Mouse (Mus musculus) kidney, embryonic 15.5 days (tissue): ENCODE results near the gene A1cf. TPM values are rescaled to one million over a fixed set of nuclear protein-coding genes. Genes with fewer than 3 reads are reported as not detected.

Source experiments
- ATAC-seq: fragments of 200-750 bp; cut with Nextera tagmentation; replicated peaks from 2 replicates; pipeline ENCODE4 v1.8.0; 2017; ENCODE audit warnings: moderate TSS enrichment; ENCODE audit not compliant: low FRiP score
- H3K27ac ChIP-seq: fragments of 300-500 bp; sonication (generic); 2 replicates; pipeline ENCODE4 v1.5.1; 2015; ENCODE audit warnings: mild to moderate bottlenecking, inconsistent platforms
- H3K27me3 ChIP-seq: fragments of 300-500 bp; sonication (generic); 2 replicates; pipeline ENCODE4 v1.6.1; 2015; ENCODE audit warnings: inconsistent platforms
- H3K36me3 ChIP-seq: fragments of 300-500 bp; sonication (generic); 2 replicates; pipeline ENCODE4 v1.6.1; 2015; ENCODE audit warnings: inconsistent platforms
- H3K4me1 ChIP-seq: fragments of 300-500 bp; sonication (generic); 2 replicates; pipeline ENCODE4 v1.6.1; 2015; ENCODE audit warnings: inconsistent platforms
- H3K4me2 ChIP-seq: fragments of 300-500 bp; sonication (generic); 2 replicates; pipeline ENCODE4 v1.6.1; 2015; ENCODE audit warnings: moderate library complexity, mild to moderate bottlenecking, inconsistent platforms
- H3K4me3 ChIP-seq: fragments of 300-500 bp; sonication (generic); replicated peaks from 2 replicates; pipeline ENCODE4 v1.5.1; 2015; ENCODE audit warnings: mild to moderate bottlenecking, inconsistent platforms
- H3K9ac ChIP-seq: fragments of 300-500 bp; sonication (generic); 2 replicates; pipeline ENCODE4 v1.6.1; 2015; ENCODE audit warnings: mild to moderate bottlenecking, inconsistent platforms
- H3K9me3 ChIP-seq: fragments of 300-500 bp; sonication (generic); replicated peaks from 2 replicates; pipeline ENCODE4 v1.6.1; 2016; ENCODE audit warnings: inconsistent platforms
- WGBS: fragments of 180-500 bp; shearing (Covaris S2); methylation state at CpG from one replicate; pipeline ENCODE4 v1.1.7; 2015; ENCODE audit warnings: mixed read lengths; 5-methylcytosine and 5-hydroxymethylcytosine counted together
- polyA plus RNA-seq: library from polyadenylated mRNA; unstranded; fragments of >200 nt; fragmentation: Nextera tagmentation; extraction: Ambion mirVana; gene quantifications from 2 replicates; pipeline ENCODE4 v1.2.1, GENCODE M21; 2015

The A1cf gene
- polyA plus RNA-seq = 1.8 and 2.2 TPM in 2 replicates

DNA sequence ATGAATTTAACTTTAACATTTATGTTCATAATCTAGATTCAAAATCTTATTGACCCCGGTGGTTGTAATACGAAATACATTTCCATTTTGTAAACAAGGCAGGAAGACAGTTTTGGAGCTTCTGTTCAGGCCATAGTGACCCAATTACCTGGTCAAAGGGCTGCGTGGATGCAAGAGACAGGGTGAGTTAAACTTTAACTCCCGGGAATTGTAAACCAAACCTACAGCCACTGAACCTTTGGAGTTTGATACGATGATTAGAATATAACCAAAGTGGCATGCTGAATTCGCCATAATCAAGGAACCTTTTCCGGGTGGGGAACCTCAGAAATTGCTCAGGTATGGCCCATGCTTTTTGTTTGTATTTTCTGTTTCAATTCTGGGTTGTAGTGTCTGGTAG is at the start of gene A1cf:
A1cf (plus strand) TSS at position 244 of the 400 bp plus-strand sequence.
- H3K4me2 ChIP-seq = no peak within 1 kb of the TSS
- H3K9ac ChIP-seq = no peak within 1 kb of the TSS
- H3K36me3 ChIP-seq = no peaks in the 10 kb centered on the region
- peak within 1 kb of the TSS; percentile 13 for H3K4me3 ChIP-seq
- H3K9me3 ChIP-seq = no peaks in the 10 kb centered on the region
- no peak within 1 kb of the TSS for H3K27ac ChIP-seq
- ATAC-seq = no peak
- WGBS = 76% methylated on average over 7 of the region's 7 CpGs
- H3K27me3 ChIP-seq = no peaks in the 10 kb centered on the region
- H3K4me1 ChIP-seq = no peaks in the 10 kb centered on the region

DNA sequence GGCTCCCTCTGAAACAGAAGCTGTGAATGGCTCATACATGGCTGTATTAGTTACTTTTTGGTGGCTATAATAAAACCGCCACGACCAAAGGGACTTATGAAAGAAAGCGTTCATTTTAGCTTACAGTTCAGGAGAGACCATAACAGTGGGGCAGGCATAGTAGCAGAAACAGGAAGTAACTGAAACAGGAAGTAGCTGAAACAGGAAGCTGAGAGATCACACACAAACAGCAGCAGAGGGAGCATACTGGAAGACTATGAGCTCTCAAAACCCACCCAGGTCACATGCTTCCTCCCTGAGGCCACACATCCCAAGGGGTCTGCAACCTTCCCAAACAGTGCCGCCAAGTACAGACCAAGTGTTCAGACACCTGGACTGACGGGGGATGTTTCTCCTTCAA is 34.3 kb upstream of the A1cf start:
- ATAC-seq = no peak

DNA sequence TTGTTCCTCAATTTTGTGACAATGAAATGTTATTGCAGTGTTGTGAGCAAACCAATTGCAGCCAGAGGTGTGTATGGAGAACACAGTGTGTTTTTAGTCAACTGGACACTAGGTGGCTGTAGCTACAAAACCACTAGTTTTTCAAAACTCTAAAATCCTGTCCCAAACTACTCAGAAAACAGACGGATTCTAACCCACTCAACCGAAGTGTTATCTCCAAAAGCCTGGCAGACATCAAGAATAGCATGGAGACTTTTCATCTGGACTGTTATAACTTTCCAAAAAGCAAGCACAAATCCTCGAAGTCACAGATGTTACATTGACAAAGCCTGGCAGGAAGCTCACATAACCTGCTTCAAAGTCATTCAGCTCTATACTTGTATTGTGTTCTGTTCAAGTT is 6.7 kb upstream of the A1cf start:
- WGBS = 52% methylated on average over 3 of the region's 3 CpGs
- no peaks in the 10 kb centered on the region for H3K27me3 ChIP-seq
- H3K9ac ChIP-seq = no peak overlapping the region
- no peak overlapping the region for H3K4me2 ChIP-seq
- ATAC-seq = no peak
- H3K9me3 ChIP-seq = no peaks in the 10 kb centered on the region
- no peaks in the 10 kb centered on the region for H3K36me3 ChIP-seq
- no peak overlapping the region for H3K27ac ChIP-seq
- H3K4me1 ChIP-seq = no peaks in the 10 kb centered on the region
- H3K4me3 ChIP-seq = no peak overlapping the region

More for the DNA sequence above, 34.3 kb upstream of the A1cf start:
- 95% methylated on average over 5 of the region's 5 CpGs for WGBS
- H3K4me1 ChIP-seq = no peaks in the 10 kb centered on the region
- H3K27me3 ChIP-seq = no peaks in the 10 kb centered on the region
- H3K36me3 ChIP-seq = no peaks in the 10 kb centered on the region
- H3K27ac ChIP-seq = no peak overlapping the region
- H3K9me3 ChIP-seq = no peaks in the 10 kb centered on the region
- H3K4me3 ChIP-seq = no peak overlapping the region
- no peak overlapping the region for H3K4me2 ChIP-seq
- no peak overlapping the region for H3K9ac ChIP-seq

DNA sequence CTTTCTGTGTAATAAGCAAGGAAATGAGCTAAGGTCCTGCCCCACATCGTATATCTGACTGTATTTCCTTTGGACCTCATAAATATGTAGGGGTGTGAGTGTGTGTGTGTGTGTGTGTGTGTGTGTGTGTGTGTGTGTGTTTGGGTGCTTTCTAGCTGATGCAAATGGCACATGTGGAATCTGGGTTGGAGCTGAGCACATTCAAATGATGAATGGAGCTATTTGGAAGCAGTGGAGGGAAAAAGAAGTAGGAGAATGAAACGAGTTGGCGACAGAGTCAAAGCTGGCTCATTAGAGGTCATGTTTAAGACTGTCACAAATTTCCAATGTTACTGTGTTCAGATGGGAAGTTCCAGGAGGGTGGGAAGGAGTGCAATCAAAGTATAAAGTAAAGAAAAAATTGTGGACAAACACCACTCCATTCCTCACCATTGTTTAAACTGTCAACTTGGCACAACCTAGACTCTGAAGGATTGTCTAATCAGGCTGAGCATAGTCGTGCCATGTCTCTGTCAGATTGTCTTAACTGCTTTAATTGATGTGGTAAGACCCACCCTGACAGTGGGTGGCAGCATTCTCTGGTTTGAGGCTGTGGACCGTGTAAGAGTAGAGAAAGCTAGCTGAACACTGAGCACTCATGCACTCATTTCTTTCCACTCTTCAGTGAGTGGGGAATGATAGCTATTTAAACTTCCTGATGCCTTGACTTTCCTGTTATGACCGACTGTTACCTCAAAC is 5.9 kb upstream of the A1cf start:
- no peaks in the 10 kb centered on the region for H3K4me1 ChIP-seq
- H3K27ac ChIP-seq = no peak overlapping the region
- no peaks in the 10 kb centered on the region for H3K9me3 ChIP-seq
- H3K4me3 ChIP-seq = no peak overlapping the region
- 55% methylated on average over 6 of the region's 6 CpGs for WGBS
- H3K36me3 ChIP-seq = no peaks in the 10 kb centered on the region
- no peak overlapping the region for H3K9ac ChIP-seq
- H3K4me2 ChIP-seq = no peak overlapping the region
- H3K27me3 ChIP-seq = no peaks in the 10 kb centered on the region
- no peak for ATAC-seq

DNA sequence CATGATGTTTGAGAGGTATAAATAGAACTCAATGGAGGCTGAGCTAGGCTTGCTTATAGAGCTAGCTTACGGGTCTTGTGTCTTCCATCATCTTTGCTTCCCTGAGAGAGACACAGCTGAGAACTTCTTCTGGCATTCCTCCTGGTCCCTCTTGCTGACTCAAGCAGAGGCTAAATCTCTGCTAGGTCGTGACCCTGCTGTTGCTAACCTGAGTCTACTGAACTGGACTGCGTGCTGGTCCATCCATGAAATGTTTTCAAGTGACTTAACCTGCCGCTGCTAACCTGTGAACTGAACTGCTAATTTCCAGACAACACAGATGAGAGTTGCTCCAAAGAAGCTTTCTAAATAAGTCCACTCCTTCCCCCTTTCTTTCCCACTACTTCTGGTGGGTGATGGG is 3.1 kb upstream of the A1cf start:
- no peak for ATAC-seq
- no peaks in the 10 kb centered on the region for H3K36me3 ChIP-seq
- no peak overlapping the region for H3K27ac ChIP-seq
- no peaks in the 10 kb centered on the region for H3K27me3 ChIP-seq
- H3K4me2 ChIP-seq = no peak overlapping the region
- H3K9ac ChIP-seq = no peak overlapping the region
- no peaks in the 10 kb centered on the region for H3K9me3 ChIP-seq
- H3K4me1 ChIP-seq = no peaks in the 10 kb centered on the region
- 79% methylated on average over 4 of the region's 4 CpGs for WGBS
- no peak overlapping the region for H3K4me3 ChIP-seq

- Histone ChIP-seq H3K27me3 (no peaks in the 10 kb centered on the region), H3K4me2 (no peak overlapping the region), H3K27ac (no peak overlapping the region), H3K9me3 (no peaks in the 10 kb centered on the region), H3K36me3 (no peaks in the 10 kb centered on the region), H3K9ac (no peak overlapping the region), H3K4me1 (no peaks in the 10 kb centered on the region), H3K4me3 (no peak overlapping the region)
- 76% methylated on average over 4 of the region's 4 CpGs for WGBS
- ATAC-seq = no peak
Observed at GRCm38 (mm10) chr19:31868076-31868475, 488 bp upstream of the A1cf start.

DNA sequence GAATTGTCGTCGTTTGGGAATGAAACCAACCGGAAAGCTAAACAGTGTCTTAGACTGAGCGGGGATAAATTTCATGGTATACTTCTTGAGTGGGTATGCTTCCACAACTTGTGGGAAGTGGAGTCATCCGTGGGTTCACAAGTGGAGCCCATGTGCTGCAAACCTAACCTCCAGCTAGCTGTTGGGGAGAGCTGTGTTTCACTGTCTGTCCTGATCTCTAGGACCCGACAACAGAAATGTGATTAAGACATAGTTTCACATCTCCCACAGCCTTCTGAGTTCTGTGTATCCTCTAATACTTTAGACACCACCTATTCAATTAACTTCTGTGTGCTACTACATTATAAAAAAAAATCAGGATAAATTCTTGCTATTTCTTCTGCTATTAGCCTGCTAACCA is 407 bp downstream of the A1cf start:
- no peak overlapping the region for H3K9ac ChIP-seq
- H3K36me3 ChIP-seq = no peaks in the 10 kb centered on the region

GRCm38 (mm10) chr19:31871377-31871776 is 2.8 kb downstream of the A1cf start:
- Histone ChIP-seq H3K27me3 (no peaks in the 10 kb centered on the region), H3K9ac (no peak overlapping the region), H3K4me1 (no peaks in the 10 kb centered on the region), H3K4me2 (no peak overlapping the region), H3K27ac (no peak overlapping the region), H3K36me3 (no peaks in the 10 kb centered on the region), H3K9me3 (no peaks in the 10 kb centered on the region), H3K4me3 (no peak overlapping the region)
- 80% methylated on average over 2 of the region's 2 CpGs for WGBS
- no peak for ATAC-seq

More for the DNA sequence above, 407 bp downstream of the A1cf start:
- H3K4me2 ChIP-seq = no peak overlapping the region
- 79% methylated on average over 6 of the region's 6 CpGs for WGBS
- H3K9me3 ChIP-seq = no peaks in the 10 kb centered on the region
- no peak overlapping the region for H3K27ac ChIP-seq
- H3K27me3 ChIP-seq = no peaks in the 10 kb centered on the region
- peak overlapping the region; percentile 13 for H3K4me3 ChIP-seq
- H3K4me1 ChIP-seq = no peaks in the 10 kb centered on the region
- ATAC-seq = no peak

GRCm38 (mm10) chr19:31877968-31878367 is 9.4 kb downstream of the A1cf start:
- no peak for ATAC-seq
- Histone ChIP-seq H3K4me2 (no peak overlapping the region), H3K9me3 (no peaks in the 10 kb centered on the region), H3K27me3 (no peaks in the 10 kb centered on the region), H3K9ac (no peak overlapping the region), H3K4me1 (no peaks in the 10 kb centered on the region), H3K27ac (no peak overlapping the region), H3K4me3 (no peak overlapping the region), H3K36me3 (no peaks in the 10 kb centered on the region)
- WGBS = 60% methylated on average over 4 of the region's 4 CpGs

- Histone ChIP-seq H3K4me2 (no peak overlapping the region), H3K27me3 (no peaks in the 10 kb centered on the region), H3K4me3 (no peak overlapping the region), H3K27ac (no peak overlapping the region), H3K36me3 (no peaks in the 10 kb centered on the region), H3K9ac (no peak overlapping the region), H3K9me3 (no peaks in the 10 kb centered on the region), H3K4me1 (no peaks in the 10 kb centered on the region)
- 80% methylated on average over 4 of the region's 4 CpGs for WGBS
- ATAC-seq = no peak
Observed at GRCm38 (mm10) chr19:31884594-31884993, 16.0 kb downstream of the A1cf start.

GRCm38 (mm10) chr19:31887275-31887674 is 18.7 kb downstream of the A1cf start:
- 93% methylated on average over 2 of the region's 2 CpGs for WGBS
- H3K27ac ChIP-seq = no peak overlapping the region
- H3K4me1 ChIP-seq = no peaks in the 10 kb centered on the region
- ATAC-seq = no peak
- no peaks in the 10 kb centered on the region for H3K27me3 ChIP-seq
- no peak overlapping the region for H3K4me3 ChIP-seq
- no peaks in the 10 kb centered on the region for H3K36me3 ChIP-seq
- H3K9me3 ChIP-seq = no peaks in the 10 kb centered on the region
- no peak overlapping the region for H3K4me2 ChIP-seq
- H3K9ac ChIP-seq = no peak overlapping the region

- Histone ChIP-seq H3K27ac (no peak overlapping the region), H3K27me3 (no peaks in the 10 kb centered on the region), H3K4me3 (no peak overlapping the region), H3K9ac (no peak overlapping the region), H3K36me3 (no peaks in the 10 kb centered on the region), H3K9me3 (no peaks in the 10 kb centered on the region), H3K4me1 (no peaks in the 10 kb centered on the region), H3K4me2 (no peak overlapping the region)
- WGBS = 61% methylated on average over 4 of the region's 4 CpGs
- ATAC-seq = no peak
Observed at GRCm38 (mm10) chr19:31889988-31890387, 21.4 kb downstream of the A1cf start.
